Mouse (Mus musculus): ENCODE results near the gene Lilr4b. TPM values are rescaled to one million over a fixed set of nuclear protein-coding genes. Genes with fewer than 3 reads are reported as not detected.

Gene Lilr4b
- polyA plus RNA-seq, 1 experiment from 2014 or later: not detected

GRCm38 (mm10) chr10:51526633-51527032 lies 46.2 kb downstream of the Lilr4b start:
- H3K4me2 ChIP-seq: no peak overlapping the region
- no peaks in the 10 kb centered on the region for H3K4me1 ChIP-seq
- no peaks in the 10 kb centered on the region for H3K9me3 ChIP-seq (replicated peaks)
- no peaks in the 10 kb centered on the region for H3K27me3 ChIP-seq
- H3K4me3 ChIP-seq: no peak overlapping the region
- WGBS: 82% methylated on average over 4 of the region's 4 CpGs
- no peak for ATAC-seq
- H3K9ac ChIP-seq: no peak overlapping the region
- no peak overlapping the region for H3K27ac ChIP-seq
- H3K36me3 ChIP-seq (ENCODE audit: poor library complexity, severe bottlenecking): no peaks in the 10 kb centered on the region

- Histone ChIP-seq H3K9ac (no peak overlapping the region), H3K27ac (no peak overlapping the region), H3K27me3 (no peaks in the 10 kb centered on the region), H3K9me3 (replicated peaks) (no peaks in the 10 kb centered on the region), H3K4me1 (no peaks in the 10 kb centered on the region), H3K4me2 (no peak overlapping the region), H3K36me3 (ENCODE audit: poor library complexity, severe bottlenecking) (no peaks in the 10 kb centered on the region), H3K4me3 (no peak overlapping the region)
- no peak for ATAC-seq
- WGBS: 74% methylated on average over 8 of the region's 8 CpGs
These were observed 48.5 kb downstream of the Lilr4b start for GRCm38 (mm10) chr10:51528840-51529434.

DNA sequence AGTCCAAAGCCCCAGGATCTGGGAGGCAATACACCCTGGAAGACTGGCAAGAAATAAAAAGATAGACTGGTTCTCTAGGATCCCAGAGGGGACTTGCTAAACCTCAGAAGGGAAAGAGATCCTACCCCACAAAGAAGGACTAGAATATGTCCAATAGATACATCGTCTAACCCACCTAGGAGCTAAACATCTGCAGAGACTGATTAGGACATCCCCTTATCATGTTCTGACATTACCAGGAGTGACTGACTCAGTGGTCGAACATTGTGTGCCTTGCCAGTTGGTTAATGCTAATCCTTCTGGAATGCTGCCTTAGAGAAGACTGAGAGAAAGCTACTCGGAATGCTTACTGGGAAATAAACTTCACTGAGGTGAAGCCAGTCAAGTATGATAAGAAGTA lies 49.1 kb downstream of the Lilr4b start:
- H3K9me3 ChIP-seq (replicated peaks): no peaks in the 10 kb centered on the region
- no peak for ATAC-seq
- WGBS: 75% methylated on average over 3 of the region's 3 CpGs

DNA sequence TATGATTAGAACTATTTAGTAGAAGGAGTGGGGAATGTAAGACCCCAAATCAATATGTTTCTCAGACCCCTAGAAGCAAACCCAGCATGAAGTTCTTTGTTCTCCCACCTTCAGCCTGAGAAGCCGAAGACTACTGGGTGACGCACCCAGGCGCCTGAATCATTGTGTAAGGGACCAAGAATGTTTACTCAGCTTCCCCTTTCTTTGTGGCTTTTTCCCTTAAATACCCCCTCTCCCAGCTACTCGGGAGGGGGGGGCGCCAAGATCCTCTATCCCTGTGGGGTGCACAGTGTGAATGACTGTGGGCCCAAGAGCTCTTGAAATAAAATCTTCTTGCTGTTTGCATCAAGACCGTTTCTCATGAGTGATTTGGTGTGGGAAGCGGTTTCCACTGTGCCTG lies 50.4 kb downstream of the Lilr4b start:
- Histone ChIP-seq H3K27ac (no peak overlapping the region), H3K27me3 (no peaks in the 10 kb centered on the region), H3K9me3 (replicated peaks) (no peaks in the 10 kb centered on the region), H3K9ac (no peak overlapping the region), H3K4me3 (no peak overlapping the region), H3K4me1 (no peaks in the 10 kb centered on the region), H3K36me3 (ENCODE audit: poor library complexity, severe bottlenecking) (no peaks in the 10 kb centered on the region), H3K4me2 (no peak overlapping the region)
- WGBS: 82% methylated on average over 7 of the region's 7 CpGs
- ATAC-seq: no peak

More for the DNA sequence above, 49.1 kb downstream of the Lilr4b start:
- no peak overlapping the region for H3K27ac ChIP-seq
- no peak overlapping the region for H3K4me2 ChIP-seq
- H3K4me3 ChIP-seq: no peak overlapping the region
- H3K4me1 ChIP-seq: no peaks in the 10 kb centered on the region
- H3K27me3 ChIP-seq: no peaks in the 10 kb centered on the region
- no peak overlapping the region for H3K9ac ChIP-seq
- H3K36me3 ChIP-seq (ENCODE audit: poor library complexity, severe bottlenecking): no peaks in the 10 kb centered on the region

Other genes with a start within 250 kb of the Lilr4b start
- gene Gm49339, start within 50 bp of the Lilr4b start, polyA plus RNA-seq (2015; fragmentation: Nextera tagmentation; extraction: Ambion mirVana): 0.25 TPM in 1 of 2 replicates, not detected in the other
- gene Lilrb4a, start 10.3 kb downstream of the Lilr4b start, polyA plus RNA-seq (2015; fragmentation: Nextera tagmentation; extraction: Ambion mirVana): 0.25 and 0.45 TPM in 2 replicates
- 2.6 and 3.2 TPM in 2 replicates for gene Fam162b, start 109.9 kb downstream of the Lilr4b start, polyA plus RNA-seq (2015; fragmentation: Nextera tagmentation; extraction: Ambion mirVana)
- gene Gprc6a, start 150.8 kb downstream of the Lilr4b start, polyA plus RNA-seq (2015; fragmentation: Nextera tagmentation; extraction: Ambion mirVana): not detected in 2 replicates
- not detected in 2 replicates for gene Rfx6, start 197.1 kb downstream of the Lilr4b start, polyA plus RNA-seq (2015; fragmentation: Nextera tagmentation; extraction: Ambion mirVana)

Measured in forebrain, embryonic 13.5 days (tissue).